Mouse (Mus musculus) ES-Bruce4 (cell line): ENCODE data around the gene Cul3.

ENCODE experiments used
- CTCF ChIP-seq: IDR thresholded peaks from one replicate; pipeline ENCODE4 v1.8.1; 2011; ENCODE audit warnings: low read depth, low read length
- EP300 ChIP-seq: IDR thresholded peaks from 2 replicates; pipeline ENCODE4 v1.6.1; 2011; ENCODE audit warnings: low read depth, low read length; ENCODE audit not compliant: insufficient read depth
- POLR2A ChIP-seq: IDR thresholded peaks from one replicate; pipeline ENCODE4 v1.8.1; 2011; ENCODE audit warnings: low read length; ENCODE audit not compliant: insufficient read depth

DNA sequence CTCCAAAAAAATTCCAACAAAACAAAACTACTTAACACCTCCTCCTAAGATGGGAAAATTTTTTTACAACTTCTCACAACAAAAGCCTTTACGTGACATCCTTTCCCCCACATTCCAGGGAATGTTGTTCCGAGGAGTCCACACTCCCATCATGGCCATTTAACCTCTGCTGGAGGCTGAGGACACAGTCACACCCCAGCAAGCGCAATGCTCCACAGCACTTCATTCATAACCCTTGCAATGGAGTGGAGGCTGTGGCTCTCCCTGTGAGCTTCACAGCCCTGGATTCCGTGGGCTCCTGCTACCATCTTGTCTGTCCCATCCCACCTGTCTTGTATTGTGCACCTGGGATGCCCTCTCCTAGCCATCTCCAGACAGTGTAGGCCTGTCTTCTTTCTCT lies 81.6 kb downstream of the Cul3 start:
- TF ChIP-seq EP300, result no peak
- TF ChIP-seq CTCF, result no peak
- TF ChIP-seq POLR2A, result no peak
